Mouse (Mus musculus): ENCODE measurements around the gene Zfp618.

Zfp618 gene

DNA sequence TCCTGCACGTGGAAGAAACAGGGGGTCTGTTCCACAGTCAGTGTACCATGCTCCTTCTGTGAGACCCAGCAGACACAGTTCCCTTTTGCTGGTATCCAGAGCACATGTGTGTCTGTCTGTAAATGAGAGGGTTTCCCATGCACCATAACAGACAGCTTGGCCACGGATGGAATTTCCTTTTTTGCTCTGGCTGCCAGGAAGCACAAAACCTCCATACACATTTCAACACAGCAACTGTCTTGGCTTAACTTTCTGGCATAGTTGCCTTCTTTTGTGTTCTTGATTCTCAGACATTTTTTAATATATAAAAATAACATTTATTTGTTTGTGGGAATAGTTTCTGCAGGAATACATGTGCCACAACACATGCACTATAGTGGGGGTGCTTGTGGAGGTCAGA lies 190.2 kb downstream of the Zfp618 start:
- DNase-seq (ENCODE audit: low read depth, low spot score) = no peak

DNA sequence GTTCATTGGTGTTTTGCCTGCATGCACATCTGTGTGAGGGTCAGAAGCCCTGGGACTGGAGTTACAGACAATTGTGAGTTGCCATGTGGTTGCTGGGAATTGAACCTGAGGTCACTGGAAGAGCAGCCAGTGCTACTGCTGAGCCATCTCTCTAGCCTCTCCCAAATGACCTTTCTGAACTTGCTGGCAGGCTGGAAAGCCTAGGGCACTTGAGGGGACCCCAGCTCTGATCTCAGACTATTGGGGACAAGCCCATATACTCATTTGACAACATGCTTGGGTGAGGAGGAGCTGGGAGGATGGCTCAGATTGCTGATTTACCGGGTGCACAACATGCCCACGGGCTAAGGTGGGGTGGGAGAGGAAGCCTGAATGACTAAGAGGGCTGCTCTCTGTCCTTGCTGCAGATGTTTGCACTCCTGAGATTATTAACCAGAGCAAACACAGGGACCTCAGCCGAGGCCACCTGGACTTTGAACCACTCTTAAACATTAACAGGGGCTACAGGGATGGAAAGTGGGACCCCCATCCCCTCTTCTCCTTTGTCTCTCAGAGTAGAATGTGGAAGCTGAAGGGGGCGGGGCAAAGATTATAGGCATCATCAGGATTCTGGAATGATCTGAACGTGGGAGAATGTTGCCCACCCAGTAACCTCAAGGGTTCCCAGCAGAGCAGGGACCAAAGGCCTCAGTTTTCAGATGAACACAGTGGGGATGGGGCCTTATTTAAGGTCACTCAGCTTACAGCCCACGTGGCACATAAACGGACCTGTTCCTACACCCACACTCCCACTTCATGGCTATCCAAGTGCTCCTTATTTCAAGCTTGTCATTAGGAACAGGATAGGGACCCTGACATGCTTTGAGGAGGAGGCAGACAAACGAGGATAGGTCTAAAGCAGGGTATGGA lies 191.6 kb downstream of the Zfp618 start:
- DNase-seq (ENCODE audit: low read depth, low spot score) = no peak

- DNase-seq (ENCODE audit: low read depth, low spot score) = no peak
Measured at GRCm38 (mm10) chr4:63158192-63158591, 192.8 kb downstream of the Zfp618 start.

- DNase-seq (ENCODE audit: low read depth, low spot score) = no peak
Measured at GRCm38 (mm10) chr4:63158961-63159592, 193.7 kb downstream of the Zfp618 start.

- DNase-seq (ENCODE audit: low read depth, low spot score) = no peak
Measured at GRCm38 (mm10) chr4:63165636-63166035, 200.3 kb downstream of the Zfp618 start.

- DNase-seq (ENCODE audit: low read depth, low spot score) = no peak
Measured at GRCm38 (mm10) chr4:63166323-63166722, 200.9 kb downstream of the Zfp618 start.

- no peak for DNase-seq (ENCODE audit: low read depth, low spot score)
Measured at GRCm38 (mm10) chr4:63170061-63170460, 204.7 kb downstream of the Zfp618 start.

- no peak for DNase-seq (ENCODE audit: low read depth, low spot score)
Measured at GRCm38 (mm10) chr4:63171122-63171521, 205.7 kb downstream of the Zfp618 start.

DNA sequence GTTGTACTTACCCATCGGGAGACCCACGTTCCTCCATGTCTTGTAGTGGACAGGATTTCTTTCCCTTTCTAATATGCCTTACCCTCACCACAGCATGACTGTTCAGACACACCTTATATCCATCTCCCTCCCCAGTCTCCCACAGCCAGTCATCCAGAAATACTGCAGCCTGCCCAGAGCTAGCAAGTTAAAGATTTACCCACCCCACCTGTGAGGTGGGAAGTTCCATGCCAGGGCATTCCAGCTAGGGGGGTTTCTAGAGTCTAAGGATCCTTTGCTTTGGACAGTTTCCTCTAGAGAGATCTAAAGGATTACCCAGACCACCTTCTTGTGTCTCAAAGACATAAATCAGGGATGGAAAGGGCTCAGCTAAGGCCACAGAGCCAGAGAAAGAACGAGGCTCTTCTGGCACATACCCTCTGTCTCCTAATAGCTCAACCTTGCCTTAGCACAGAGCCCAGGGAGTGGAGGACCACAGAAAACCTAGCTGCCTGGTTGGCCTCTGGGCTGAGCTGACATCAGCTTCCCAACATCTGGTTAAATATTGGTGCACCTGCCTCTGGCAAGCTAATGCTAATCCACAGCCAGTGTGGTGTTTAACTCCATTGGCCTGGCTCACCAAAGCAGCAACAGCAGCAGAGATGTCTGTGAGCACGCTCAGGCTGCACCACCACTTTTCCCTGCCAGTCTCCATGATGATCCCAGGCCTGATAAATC lies 206.8 kb downstream of the Zfp618 start, which contains the start of gene Kif12:
Gene Kif12, minus strand, starts transcription at position 163 of the 717 bp plus-strand sequence.
- DNase-seq (ENCODE audit: low read depth, low spot score) = no peak

GRCm38 (mm10) chr4:63181556-63181955 lies 216.2 kb downstream of the Zfp618 start:
- no peak for DNase-seq (ENCODE audit: low read depth, low spot score)

DNA sequence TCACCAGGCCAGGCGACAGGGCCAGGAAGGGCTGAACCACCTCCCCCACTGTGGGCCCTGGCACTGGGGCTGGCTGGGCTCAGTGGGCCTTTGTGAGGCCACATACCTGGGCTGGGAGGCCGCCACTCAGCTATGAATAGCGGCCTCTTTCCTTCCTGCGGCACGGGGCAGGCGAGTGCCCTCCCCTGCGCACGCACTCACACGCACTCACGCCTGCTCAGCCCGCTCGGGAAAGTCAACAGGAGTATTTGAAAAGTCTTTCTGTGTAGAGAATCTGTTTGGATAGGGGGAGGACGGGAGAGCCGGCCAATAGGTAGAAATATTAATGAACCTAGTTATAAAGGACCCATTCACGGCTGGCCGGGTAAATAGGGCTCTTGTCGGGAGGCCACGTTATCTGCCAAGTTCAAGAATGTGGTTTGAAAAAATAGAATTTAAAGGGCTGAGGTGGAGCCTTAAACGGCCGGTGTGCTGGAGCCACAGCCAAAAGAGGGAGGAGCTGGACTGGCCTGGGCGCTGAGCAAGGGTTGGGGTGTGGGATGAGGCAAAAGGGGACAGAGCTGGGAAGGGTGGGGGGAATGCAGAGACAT lies 221.0 kb downstream of the Zfp618 start:
- DNase-seq (ENCODE audit: low read depth, low spot score) = no peak
